Mouse (Mus musculus) cerebellum, adult 9-10 months (tissue): Measurements from ENCODE around the gene Cnp.

ENCODE experiments used
- DNase-seq: peaks from one replicate; pipeline ENCODE4 v3.0.0; 2022

Gene Cnp

GRCm38 (mm10) chr11:100623867-100624266 is 49.2 kb downstream of the Cnp start:
- peak; percentile 53 for DNase-seq

GRCm38 (mm10) chr11:100625754-100626700 is 51.3 kb downstream of the Cnp start:
- DNase-seq: no peak

GRCm38 (mm10) chr11:100626701-100627195 is 52.0 kb downstream of the Cnp start:
- peak; percentile 64 for DNase-seq

- DNase-seq: no peak
Observed at GRCm38 (mm10) chr11:100628056-100628455, 53.4 kb downstream of the Cnp start.

DNA sequence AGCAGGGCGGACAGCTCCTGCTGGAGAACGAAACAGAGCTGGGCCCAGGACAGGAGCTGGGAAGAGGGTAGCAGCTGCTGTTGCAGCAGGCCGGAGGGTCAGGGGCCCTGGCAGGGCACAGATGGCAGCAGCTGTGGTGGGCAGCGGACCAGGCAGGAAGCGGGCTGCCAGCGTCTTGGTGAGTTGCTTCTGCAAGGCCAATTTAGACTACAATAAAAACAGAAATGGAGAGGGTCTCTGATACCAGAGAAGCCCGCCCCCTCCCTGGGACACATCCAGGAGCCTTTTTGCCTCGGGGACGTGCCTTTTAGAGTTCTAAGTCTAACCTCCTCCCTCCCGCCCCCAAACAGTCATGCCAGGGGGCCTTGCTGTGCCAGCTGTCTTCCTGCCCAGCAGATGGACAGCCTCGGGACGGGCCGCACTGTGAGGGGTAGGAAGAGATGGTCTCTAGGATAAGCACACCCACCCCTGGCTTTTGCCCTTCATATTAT is 54.2 kb downstream of the Cnp start:
- DNase-seq: no peak

DNA sequence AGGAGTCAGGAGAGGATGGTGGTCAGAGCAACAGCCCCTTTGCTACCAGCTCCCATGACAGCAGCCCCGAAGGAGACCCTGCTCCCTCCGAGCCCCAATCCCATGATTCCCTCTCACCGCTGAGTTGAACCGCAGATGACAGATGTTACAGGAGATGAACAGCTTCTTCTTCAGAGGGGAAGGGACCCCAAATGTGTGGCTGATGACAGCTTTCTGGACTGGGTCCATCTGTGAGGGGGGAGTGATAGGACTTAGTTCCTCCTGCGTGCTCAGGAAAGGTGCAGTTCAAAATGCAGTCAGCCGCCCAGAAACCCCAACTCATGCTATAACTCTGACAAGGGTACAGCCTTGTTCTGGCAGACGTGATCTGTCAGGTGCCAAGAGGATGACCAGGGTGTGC is 59.8 kb downstream of the Cnp start:
- no peak for DNase-seq

DNA sequence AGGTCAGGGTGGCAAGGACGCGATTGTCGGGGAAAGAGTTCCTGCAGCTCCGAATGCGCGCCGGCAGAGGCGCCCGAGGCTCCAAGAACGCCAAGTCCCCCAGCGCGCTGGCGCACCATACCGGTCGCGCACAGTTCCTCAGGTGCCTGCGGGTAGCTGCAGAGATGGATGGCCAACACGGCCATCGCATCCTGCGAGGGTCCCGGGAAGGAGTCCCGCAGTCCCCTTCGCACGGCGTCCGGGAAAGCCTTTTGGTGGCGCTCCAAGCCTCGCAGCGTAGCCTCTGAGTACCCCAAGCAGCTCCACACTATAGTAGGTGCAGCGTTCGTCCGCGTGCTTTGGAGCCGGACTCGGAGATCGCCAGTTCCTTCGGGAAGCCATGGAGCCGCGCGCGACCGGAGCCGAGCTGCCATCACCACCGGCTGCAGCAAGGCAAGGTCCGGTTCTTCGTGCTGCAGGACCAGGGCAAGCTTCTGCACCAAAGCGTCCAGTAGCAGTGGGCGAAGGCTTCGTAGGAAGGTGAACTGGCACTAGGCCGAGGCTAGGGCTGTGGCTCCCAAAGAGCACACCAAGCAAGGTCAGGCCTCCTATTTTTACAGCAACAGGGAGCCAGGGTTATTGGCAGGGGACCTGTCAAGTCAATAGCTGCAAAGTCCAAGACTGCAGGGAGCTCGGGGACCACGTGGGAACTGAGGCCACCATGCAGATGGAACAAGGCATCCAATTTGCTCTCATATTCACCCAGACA is 65.6 kb downstream of the Cnp start:
- DNase-seq: no peak
